Mouse (Mus musculus) olfactory bulb, adult 2 months (tissue): ENCODE results near the gene A630089N07Rik.

ENCODE experiments used
- CTCF ChIP-seq: fragments of 200-500 bp; IDR thresholded peaks from 2 replicates; pipeline ENCODE4 v1.5.1; 2012; ENCODE audit warnings: low read depth, mild to moderate bottlenecking, low read length, moderate library complexity; ENCODE audit not compliant: insufficient read depth
- POLR2A ChIP-seq: fragments of 200-500 bp; IDR thresholded peaks from 2 replicates; pipeline ENCODE4 v1.6.1; 2012; ENCODE audit warnings: mild to moderate bottlenecking, low read depth, low read length, moderate library complexity; ENCODE audit not compliant: insufficient read depth

DNA sequence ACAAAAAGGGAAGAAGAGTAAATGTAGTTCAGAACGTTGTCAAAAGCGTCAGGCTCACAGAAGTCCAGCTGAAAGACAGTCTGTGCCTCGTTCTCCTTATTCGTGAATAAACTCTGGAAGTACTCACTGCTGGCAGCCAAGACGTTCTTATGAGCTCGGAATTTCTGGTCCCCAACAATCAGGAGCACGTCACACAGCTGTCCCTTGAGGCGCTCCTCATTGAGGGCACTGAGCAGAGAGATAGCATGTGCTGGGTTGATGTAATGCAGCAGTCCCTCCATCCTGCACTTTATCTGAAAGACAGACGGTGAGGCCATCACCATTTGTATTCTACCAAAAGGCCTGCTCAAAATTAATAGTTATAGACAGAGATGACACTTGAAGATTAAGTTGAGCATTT, 129.4 kb downstream of the A630089N07Rik start:
- no peak for TF ChIP-seq POLR2A
- no peak for TF ChIP-seq CTCF
